Mouse (Mus musculus) neural tube, embryonic 10.5 days (tissue): ENCODE results near the gene Lrrc57.
"Not testable (repeated sequence)": the region's sequence is repeated elsewhere in the genome, so short reads cannot be mapped to it uniquely, and the experiment has no call there.

Source experiments
- DNase-seq: peaks from one replicate; pipeline ENCODE4 v3.0.0-alpha.2; 2017; ENCODE audit warnings: low spot score; ENCODE audit errors: extremely low spot score

The Lrrc57 gene

DNA sequence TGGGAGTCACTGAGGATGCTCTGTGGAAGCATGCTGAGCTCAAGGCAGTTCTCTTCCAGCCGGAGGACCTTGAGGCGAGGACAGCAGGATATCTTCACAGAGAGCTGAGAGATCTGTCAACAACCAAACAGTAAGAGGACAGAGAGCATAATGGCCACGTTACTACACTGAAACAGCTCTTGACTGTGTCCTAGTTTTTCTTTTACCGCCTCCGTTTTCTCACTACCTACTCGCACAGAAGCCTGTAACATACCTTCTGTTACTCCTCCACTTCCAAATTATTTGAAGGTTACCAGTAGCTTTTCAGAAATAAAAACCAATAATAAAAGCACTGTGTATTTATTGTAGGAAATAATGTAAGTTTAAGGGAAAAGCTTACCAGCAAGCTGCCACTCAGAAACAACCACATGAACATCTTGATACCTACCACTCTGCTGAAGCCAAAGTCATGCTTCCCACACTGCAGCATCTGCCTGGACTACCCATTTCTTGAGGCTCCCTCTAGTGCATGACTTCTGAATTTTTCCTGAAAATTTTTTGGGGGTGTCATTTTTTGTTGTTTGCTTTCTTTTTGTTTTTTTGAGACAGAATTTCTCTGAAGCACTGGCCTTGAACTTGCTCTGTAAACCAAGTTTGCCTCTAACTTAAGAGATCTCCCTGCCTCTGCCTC is 3.2 kb downstream of the Lrrc57 start:
- no peak for DNase-seq

DNA sequence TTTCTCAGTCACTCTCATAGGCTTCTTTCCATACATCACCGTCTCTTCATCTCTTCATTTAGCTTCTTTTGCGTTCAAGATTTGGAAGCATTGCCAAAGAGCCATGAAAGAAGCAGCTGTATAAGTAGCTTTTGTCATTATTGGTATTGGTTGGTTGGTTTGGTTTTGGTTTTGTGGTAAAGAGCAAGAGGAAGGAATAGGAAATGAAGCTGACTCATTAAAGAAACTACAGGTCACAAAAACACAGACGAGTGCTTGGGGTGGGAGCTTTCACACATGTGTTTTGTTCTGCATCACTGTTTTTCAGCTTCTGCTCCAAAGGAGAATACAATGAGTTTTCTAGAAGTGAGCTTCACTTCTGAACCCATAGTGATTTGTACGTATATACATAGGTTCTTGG is 9.8 kb downstream of the Lrrc57 start:
- DNase-seq = no peak

DNA sequence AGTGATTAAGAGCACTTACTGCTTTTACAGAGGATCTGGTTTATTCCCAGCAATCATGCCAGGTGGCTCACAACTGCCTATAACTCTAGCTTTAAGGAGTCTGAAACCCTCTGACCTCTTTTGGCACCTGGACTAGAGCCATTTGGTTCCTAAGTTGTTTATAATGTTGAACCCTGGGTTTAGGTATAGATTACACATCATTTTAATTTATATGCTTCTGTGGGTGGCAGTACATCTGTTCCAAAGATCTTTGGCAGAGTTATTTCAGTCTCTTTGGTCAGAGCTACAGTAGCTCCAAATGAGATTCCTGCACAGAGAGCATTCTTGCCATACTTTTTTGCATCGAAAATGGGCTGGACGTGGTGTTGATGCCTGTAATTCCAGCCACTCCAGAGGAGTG is 11.6 kb downstream of the Lrrc57 start:
- DNase-seq = no peak

DNA sequence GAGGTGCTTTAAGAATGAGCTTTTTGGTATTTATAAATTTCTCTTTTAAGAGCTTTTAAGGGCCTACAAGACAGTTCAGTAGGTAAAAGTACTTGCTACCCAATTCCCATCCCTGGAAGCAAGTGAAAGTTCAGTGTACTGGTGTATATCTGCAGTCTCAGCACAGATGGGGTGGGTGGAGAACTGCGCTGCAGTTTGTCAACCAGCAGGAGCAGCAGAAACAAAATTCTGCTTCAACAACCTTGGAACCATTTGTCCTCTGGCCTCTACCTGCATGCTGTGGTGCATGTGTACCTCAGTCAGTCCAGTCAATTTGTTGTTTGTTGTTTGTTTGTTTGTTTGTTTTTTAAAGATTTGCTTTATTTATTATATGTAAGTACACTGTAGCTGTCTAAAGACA is 17.1 kb downstream of the Lrrc57 start:
- no peak for DNase-seq

DNA sequence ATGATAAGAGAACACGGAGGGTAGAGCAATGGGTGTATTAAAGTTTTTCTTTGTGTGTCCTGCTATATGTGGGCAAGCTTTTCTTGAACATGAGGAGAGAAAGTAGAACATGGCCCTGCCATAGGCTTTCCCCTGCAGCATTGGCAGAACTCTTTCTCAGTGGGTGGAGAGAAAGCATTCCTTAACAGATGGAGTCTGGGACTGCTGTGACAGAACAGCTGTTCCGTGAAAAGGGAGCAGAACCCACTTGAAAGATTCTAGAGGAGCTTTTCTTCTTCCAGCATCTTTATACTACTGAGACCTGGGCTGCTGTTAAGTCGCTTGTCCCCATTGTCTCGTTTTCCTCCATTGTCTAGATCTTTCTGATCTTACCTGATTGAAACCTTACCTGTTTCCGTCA is 19.6 kb downstream of the Lrrc57 start:
- DNase-seq = no peak

DNA sequence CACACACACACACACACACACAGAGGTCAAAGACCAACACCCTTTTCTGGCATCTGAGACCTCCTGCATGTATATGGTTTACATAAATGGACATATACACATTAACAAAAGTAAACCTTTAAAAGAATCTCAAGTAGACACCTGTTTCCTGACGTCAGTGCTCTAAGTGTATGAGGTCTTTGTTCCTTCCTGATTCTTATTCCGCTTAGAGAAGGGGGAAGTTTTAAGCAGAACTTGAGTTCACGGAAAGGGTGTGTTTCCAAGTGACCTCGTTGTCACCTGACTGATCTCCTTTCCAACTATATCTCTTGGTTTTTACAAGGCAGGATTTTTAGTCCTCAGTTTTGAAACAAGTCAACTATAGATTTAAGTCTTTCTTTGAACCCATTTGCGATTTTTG is 31.0 kb downstream of the Lrrc57 start:
- no peak for DNase-seq

DNA sequence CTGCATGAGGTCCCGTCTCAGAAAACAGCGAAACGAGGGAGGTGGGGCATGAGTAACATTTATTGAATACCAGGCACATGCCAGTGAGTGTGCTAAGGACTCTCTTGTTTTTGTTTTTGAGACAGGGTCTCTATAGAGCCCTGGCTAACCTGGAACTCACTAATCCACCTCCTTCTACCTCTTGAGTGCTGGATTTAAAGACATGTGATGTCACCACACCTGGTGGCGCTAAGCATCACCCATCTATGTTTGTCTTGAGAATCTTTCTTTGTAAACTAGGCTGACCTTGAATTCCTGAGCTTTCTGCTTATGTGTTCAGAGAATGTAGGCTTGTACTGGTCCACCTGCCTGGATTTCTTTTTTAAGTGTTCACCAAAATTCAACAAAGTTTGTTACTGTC is 31.5 kb downstream of the Lrrc57 start:
- no peak for DNase-seq

DNA sequence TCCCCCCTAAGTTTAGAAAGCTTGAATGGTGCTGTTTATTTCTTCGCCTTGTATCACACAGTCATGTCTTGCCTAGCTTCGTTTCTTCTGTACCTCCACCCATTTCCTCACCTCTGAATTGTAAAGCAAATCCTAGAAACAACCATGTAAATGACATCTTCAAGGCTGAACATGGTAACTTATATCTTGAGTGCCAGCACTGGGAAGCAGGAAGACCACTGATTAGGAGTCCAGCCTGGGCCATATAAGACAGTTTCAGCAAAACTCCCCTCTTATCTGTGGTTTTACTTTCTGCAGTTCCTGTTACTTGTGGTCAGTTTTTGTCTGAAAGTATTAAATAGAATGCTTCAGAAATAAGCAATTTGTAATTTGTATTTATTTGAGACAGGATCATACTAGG is 33.3 kb downstream of the Lrrc57 start:
- DNase-seq = no peak

DNA sequence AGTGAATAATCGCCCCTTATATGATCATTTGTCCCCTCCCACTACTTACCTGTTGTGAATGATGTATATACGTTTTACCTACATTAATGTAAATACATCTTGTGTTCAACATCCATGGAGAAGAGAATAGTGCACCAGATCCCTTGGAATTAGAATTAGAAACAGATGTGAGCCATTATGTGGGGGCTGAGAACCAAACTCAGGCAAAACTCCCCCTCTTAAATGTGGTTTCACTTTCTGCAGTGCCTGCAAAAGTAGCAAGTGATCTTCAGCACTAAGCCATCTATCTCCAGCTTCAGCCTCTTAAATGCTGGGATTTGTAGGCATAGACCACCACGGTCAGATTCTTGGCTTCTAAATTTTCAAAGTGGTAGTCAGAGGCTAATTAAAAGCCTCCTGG is 34.2 kb downstream of the Lrrc57 start:
- DNase-seq = no peak

DNA sequence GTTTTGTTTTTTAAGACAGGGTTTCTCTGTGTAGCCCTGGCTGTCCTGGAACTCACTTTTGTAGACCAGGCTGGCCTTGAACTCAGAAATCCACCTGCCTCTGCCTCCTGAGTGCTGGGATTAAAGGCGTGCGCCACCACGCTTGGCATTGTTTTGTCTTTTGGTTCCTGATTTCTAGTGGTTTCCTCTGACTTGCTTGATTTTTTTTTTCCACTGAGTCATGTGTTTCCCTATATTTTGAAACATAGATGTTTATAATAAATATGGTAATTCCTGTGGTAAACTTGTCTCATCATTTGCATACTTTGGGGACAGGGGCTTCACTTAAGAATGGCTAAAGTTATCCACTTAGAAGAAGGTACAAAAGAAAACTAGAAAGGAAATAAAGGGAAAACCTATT is 37.2 kb downstream of the Lrrc57 start:
- not testable (repeated sequence) for DNase-seq

DNA sequence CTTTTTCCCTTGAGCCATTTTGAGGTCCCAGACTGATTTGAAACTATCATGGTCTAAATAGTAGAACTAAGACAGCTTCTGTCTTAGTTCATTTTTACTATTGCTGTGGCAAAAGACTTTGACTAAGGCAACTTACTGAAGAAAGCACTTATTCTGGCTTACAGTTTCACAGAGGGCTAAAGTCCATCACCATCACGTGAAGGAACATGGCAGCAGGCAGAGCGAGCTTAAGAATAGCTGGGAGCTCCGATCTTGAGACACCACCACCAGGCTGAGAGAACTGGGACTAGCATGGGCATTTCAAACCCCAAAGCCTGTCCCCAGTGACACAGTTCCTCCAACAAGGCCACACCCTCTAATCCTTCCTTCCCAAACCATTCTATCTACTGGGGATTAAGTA is 38.2 kb downstream of the Lrrc57 start:
- no peak for DNase-seq

DNA sequence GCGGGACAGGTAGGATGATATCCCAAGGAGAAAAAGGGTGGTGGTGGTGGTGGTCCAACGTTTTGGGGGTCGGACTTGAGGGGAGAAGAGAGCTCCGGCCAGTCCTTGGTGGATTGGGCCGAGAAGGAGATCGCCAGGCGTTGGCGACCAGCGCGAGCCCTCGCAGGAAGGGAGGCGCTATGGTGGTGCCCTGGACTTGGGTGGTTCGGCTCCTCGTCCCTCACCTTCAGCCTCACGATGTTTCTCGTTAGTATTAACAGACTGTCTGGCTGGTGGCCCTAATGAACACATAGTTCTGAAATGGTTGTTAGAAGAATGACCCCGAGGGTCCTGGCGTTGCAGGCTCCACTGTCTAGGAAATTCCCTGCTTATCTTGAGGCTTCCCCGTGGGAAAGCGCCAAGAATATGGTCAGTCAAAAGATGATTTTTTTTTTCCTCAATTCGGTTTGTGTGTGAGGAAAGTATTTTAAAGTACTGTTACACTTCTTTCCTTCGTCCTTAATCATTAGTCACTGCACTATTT is 41.5 kb downstream of the Lrrc57 start:
- DNase-seq = no peak

DNA sequence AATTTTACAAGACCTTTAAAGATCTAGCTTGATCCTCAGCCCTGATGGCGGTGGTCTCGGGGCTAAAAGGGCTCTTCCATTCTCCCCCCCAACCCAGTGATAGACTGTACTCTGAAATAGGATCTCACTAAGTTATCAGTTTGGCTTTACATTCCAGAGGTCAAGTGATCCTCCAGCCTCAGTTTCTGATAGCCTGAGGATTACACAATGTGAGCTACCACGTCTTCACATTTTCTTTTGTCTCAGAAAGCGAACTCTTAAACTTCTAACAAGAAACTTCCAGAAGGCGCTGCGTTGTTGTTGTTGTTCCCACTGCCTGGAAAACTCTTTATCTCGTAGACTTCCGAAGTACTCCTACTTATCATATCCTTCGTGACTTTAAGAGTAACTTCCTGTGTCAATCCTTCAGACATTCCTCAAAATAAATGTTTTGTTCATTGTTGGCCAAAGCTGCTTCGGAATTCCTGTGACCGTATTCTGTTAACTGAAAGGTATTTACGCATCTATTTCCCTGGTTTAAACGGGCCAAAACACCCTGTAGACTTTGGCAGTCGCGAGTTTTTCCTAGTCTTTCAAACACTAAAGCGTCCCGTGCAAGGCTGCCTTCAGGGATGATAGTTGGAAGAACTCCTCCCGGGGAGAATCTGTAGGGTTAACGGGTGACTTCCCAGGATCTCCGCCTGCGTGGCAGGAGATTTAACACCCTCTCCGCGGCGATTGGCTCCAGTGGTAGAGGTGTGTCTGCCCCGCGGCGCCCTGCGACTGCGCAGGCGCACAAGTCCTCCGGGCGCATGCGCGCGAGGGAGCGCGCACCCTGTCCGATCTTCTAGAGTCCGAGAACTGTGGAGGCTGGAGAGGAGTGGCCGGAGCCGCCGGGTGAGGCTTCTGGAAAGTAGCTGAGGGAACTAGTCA is 42.2 kb downstream of the Lrrc57 start, which contains the start of gene Snap23:
Gene Snap23, plus strand, starts transcription at position 786 of the 912 bp plus-strand sequence.
- DNase-seq = peak; percentile 96

DNA sequence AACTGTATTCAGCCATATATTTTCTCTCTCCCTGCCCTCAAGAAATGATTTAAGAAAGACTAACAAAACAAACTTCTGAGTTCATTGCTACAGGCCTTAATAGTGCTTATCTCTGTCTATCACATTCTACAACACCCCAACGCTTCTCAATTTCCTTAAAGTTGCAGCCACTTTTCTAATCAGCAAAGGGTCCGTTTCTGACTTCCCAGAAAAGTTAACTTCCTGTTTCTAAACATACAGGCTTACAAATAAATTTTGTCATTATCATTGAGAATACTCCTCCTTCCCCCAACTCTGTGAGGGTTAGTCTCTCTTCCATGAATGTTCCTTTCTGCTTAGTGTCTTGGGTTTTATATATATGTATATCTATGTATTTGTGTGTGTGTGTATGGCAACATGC is 44.0 kb downstream of the Lrrc57 start:
- no peak for DNase-seq

DNA sequence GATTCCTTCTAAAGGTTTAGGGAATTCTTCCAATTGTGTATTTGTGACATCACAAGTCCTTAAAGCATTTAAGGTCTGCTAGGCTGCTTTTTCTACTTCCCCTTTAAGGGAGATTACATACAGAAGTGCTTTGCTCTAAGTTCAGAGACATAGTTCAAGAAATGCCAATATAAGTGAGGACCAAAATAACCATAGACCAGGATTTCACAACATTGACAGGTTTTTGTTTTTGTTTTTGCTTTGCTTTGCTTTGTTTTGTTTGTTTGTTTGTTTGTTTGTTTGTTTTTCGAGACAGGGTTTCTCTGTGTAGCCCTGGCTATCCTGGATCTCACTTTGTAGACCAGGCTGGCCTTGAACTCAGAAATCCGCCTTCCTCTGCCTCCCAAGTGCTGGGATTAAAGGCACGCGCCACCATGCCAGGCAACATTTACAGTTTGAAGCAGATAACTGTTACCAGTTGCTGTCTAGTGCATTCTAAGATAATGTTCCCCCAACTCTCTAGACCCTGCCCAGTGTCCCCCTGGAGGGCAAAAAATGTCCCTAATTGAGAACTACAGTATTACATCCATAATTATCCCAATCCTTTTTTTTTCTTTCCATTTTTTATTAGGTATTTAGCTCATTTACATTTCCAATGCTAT is 44.7 kb downstream of the Lrrc57 start:
- not testable (repeated sequence) for DNase-seq

DNA sequence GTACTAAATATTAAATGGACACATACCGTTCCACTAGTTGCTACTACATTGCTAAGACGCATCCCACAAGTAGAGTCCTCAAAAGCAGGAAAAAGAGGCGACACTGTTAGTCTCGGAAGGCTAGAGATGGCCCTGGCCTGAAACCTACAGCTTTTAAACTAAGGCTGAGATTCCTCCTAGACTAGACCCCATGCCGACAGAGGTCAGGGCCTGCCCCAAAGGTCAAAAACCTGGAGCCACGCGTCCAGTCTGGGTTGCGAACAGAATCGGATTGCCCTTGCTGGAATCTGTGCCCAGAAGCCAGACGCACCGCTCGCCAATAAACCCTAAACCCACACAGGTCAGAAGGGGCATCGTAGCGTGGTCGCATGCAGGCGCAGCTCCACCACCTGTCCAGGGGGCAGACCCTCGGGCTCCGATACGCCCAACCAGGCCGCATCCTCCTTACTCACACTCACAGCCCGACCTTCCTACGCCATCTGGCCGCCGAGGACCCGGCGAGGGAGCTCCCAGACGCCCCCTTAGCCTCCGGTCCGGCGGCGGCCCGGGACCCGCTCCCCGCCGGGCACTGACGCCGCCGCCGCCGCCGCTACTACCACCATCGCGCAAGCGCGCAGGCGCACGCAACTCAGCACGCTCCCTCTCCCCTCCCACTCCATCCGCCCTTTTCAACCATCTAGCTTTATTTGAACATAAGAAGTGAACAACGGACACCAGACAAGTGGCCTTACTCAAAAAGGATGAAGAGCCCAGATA is 45.9 kb downstream of the Lrrc57 start, which contains the start of gene Zfp106:
Gene Zfp106, minus strand, starts transcription at position 609 of the 756 bp plus-strand sequence.
- DNase-seq = peak; percentile 82

DNA sequence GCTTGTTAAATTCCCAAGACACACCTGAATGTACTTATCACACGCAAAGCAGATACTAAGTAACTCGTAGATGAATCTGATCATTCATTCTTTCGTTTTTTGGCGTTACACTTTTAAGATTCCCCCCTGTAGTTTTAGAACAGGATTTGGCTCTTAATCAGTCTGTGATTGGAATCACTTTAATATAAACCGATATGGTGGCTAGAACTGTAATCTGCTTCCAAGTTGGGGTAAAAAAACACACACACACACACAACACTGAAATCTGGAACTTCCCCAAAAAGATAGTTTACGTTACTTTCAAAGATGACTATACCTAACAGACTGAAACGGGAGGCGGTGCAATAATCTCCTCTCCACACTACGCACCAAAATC is 46.5 kb downstream of the Lrrc57 start:
- DNase-seq = no peak

DNA sequence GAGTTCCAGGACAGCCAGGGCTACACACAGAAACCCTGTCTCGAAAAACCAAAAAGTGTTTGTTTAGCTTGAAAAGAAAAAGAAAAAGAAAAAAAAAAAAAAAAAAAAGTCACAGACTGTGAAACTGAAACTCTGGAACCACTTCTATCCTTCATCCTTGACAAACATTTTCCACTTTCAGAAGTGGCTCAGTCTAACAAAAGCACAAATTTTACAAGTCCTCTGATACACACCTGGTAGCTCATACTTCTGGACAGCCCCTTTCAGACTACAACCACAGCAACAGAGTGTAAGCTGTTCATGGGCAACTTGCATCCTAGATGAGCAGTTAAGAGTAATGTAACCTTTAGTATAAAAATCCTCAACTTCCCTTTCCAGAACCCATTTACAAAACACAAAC is 47.8 kb downstream of the Lrrc57 start:
- DNase-seq = no peak

DNA sequence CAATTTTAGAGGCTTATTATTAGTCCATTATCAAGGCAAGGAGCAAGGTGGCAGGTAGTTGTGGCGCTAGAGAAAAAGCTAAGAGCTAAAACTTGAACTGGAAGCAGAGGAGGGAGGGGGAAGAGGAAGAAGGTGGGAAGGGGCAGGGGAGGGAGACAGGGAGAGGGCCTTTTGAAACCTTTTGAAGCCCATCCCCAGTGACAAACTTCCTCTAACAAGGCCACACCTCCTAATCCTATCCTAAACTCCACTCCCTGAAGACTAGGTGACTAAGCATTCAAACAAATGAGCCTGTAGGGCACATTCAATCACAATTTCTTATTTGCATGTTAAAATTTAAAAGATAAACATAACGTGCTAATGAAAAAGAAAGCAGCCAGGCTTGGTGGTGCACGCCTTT is 50.5 kb downstream of the Lrrc57 start:
- DNase-seq = no peak

DNA sequence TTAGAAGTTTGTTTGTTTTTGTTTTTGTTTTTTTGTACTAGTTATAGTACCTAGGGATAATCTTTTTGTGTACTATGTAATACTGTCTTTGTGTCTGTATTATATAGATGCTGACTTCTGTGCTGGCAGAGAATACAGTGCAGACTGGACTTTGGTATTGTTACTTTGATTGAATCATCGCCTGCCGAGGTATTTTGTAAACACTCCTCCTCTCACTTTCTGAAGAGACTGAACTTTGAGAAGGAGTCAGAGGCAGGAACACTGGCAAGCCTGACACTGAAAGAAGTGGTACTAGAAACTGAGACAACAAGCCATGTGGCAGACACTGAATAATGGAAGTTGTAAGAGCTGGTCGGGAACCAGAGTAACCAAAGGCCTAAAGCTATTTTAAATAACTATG is 52.5 kb downstream of the Lrrc57 start:
- no peak for DNase-seq
